Mouse (Mus musculus) naive thymus-derived CD4-positive, alpha-beta T cell, adult 5 months (primary cell): Measurements from ENCODE around the gene Vmn1r71. TPM values are rescaled to one million over a fixed set of nuclear protein-coding genes. Genes with fewer than 3 reads are reported as not detected.

Source experiments
- polyA plus RNA-seq: library from polyadenylated mRNA; unstranded; fragments of 100-300 nt; shearing (Covaris generic); gene quantifications from one replicate; pipeline ENCODE4 v1.2.1, GENCODE M21; 2017

Gene Vmn1r71
- polyA plus RNA-seq = not detected

GRCm38 (mm10) chr7:10754264-10754663 lies at the start of gene Vmn1r71:
Gene Vmn1r71 (minus strand): TSS chr7:10754364.

Other genes with a start within 250 kb of the Vmn1r71 start
- gene Vmn1r68, start 195.9 kb downstream of the Vmn1r71 start, polyA plus RNA-seq = 0.07 TPM
- gene Vmn1r69, start 140.7 kb downstream of the Vmn1r71 start, polyA plus RNA-seq = not detected
- gene Vmn1r70, start 122.8 kb downstream of the Vmn1r71 start, polyA plus RNA-seq = 0.07 TPM
- not detected for gene Nlrp4b, start 66.6 kb downstream of the Vmn1r71 start, polyA plus RNA-seq
- gene Zscan4b, start 150.7 kb upstream of the Vmn1r71 start, polyA plus RNA-seq = not detected